Mouse (Mus musculus) embryonic fibroblast, embryonic 13.5 days (primary cell): ENCODE data around the gene Hkdc1.

Experiments used
- CTCF ChIP-seq: IDR thresholded peaks from 2 replicates; pipeline ENCODE4 v1.5.1; 2011; ENCODE audit warnings: mild to moderate bottlenecking, control low read depth, low read length, moderate library complexity, borderline replicate concordance; ENCODE audit not compliant: insufficient read depth
- POLR2A ChIP-seq: IDR thresholded peaks from 2 replicates; pipeline ENCODE4 v1.6.1; 2011; ENCODE audit warnings: low read depth, mild to moderate bottlenecking, control low read depth, low read length, moderate library complexity

DNA sequence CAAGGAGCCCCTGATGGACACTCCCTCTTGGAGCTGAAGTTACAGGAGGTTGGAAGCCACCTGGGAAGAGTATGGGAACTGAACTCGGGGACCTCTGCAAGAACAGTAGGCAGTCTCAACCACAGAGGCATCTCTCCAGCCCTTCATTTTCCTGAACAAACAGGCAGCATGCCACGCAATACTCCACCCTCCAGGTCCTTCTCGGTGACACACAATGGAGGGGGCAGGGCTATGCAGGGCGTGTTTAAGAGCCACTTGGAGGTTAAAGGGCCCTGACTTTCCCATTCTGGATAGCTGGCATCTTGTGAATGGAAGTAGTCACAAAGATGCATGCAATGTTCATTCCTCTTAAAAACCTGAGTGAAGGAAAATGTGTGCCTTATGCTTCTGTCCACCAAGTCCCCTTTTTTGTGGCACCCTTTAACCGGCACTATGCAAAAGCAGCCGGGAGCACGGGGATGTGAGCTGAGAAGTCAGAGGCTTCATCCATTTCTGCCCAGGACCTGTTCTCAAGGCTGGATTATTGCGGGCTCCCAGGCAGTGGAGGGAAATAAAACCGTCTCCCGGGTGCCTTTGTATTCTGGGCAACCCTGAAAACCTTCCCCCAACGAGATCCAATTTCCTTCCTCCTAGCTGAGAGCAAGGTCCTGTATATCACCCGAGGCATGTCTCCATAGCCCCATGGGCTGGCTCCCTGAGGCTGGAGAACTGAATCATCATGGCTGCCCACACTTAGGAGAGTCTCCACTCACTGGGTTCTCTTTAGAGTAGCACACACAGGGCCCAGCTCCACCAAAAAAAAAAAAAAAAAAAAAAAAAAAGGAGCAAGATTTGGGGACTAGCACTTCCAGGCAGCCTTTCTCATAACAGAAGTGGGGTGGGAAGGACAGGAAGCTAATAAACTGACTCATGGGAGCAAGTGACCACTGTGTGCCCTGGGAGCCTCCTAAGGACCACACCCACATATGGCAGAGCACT is 85.4 kb downstream of the Hkdc1 start:
- TF ChIP-seq POLR2A (no peak), CTCF (no peak)
